Mouse (Mus musculus): ENCODE results near the gene Bcr. TPM values are rescaled to one million over a fixed set of nuclear protein-coding genes. Genes with fewer than 3 reads are reported as not detected.

Bcr gene
- polyA plus RNA-seq, 1 experiment from 2014 or later, result 11.5 TPM

- H3K27me3 ChIP-seq (replicated peaks), result no peaks in the 10 kb centered on the region
- no peak overlapping the region for H3K9ac ChIP-seq
- 91% methylated on average over 3 of the region's 3 CpGs for WGBS
- H3K4me2 ChIP-seq (replicated peaks), result no peak overlapping the region
- no peaks in the 10 kb centered on the region for H3K9me3 ChIP-seq
- H3K36me3 ChIP-seq, result no peaks in the 10 kb centered on the region
- ATAC-seq (ENCODE audit: low FRiP score, low read depth), result no peak
- H3K4me3 ChIP-seq, result no peak overlapping the region
- H3K27ac ChIP-seq, result no peak overlapping the region
- H3K4me1 ChIP-seq, result peaks cover 17% of the 10 kb centered on the region; the same call in 1 of the 2 replicates
Measured at GRCm38 (mm10) chr10:75119396-75119795, 59.0 kb downstream of the Bcr start.

GRCm38 (mm10) chr10:75120176-75120575 is 59.8 kb downstream of the Bcr start:
- H3K9ac ChIP-seq, result no peak overlapping the region
- ATAC-seq (ENCODE audit: low FRiP score, low read depth), result no peak

DNA sequence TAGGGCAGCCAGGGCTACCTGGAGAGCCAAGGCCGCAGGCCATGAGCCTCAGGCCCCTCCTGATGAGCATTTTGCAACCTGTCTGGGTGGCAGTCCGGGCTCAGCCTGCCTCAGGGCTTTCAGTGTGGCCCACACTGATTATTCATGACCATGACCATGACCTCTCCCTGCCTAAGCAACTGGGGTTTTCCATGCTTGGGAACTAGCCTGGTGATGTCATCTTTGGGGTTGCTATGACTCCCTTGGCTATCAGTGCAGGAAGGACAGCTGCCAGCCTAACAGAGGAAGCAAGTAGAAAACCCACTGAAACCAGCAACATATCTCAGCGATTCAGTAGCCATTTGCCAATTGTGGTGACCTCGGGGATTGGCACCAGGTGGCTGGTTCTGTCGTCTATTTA is 60.6 kb downstream of the Bcr start:
- no peak overlapping the region for H3K9ac ChIP-seq
- no peaks in the 10 kb centered on the region for H3K9me3 ChIP-seq
- ATAC-seq (ENCODE audit: low FRiP score, low read depth), result peak; percentile 54; the same call in 1 of the 2 replicates
- no peak overlapping the region for H3K27ac ChIP-seq
- WGBS, result 60% methylated on average over 5 of the region's 5 CpGs
- no peaks in the 10 kb centered on the region for H3K27me3 ChIP-seq (replicated peaks)
- peaks cover 11% of the 10 kb centered on the region; the same call in 1 of the 2 replicates for H3K4me1 ChIP-seq
- H3K4me2 ChIP-seq (replicated peaks), result no peak overlapping the region
- H3K4me3 ChIP-seq, result no peak overlapping the region
- H3K36me3 ChIP-seq, result peaks cover 12% of the 10 kb centered on the region

More at GRCm38 (mm10) chr10:75120176-75120575, 59.8 kb downstream of the Bcr start:
- Histone ChIP-seq H3K27me3 (replicated peaks) (no peaks in the 10 kb centered on the region), H3K4me3 (no peak overlapping the region), H3K4me1 (peaks cover 16% of the 10 kb centered on the region; the same call in 1 of the 2 replicates), H3K36me3 (peaks cover 4% of the 10 kb centered on the region), H3K27ac (no peak overlapping the region), H3K4me2 (replicated peaks) (no peak overlapping the region), H3K9me3 (no peaks in the 10 kb centered on the region)
- WGBS, result 85% methylated on average over 5 of the region's 5 CpGs

GRCm38 (mm10) chr10:75125577-75125976 is 65.2 kb downstream of the Bcr start:
- ATAC-seq (ENCODE audit: low FRiP score, low read depth), result no peak
- H3K4me2 ChIP-seq (replicated peaks), result no peak overlapping the region
- H3K4me3 ChIP-seq, result no peak overlapping the region
- H3K27me3 ChIP-seq (replicated peaks), result no peaks in the 10 kb centered on the region
- no peaks in the 10 kb centered on the region for H3K9me3 ChIP-seq
- H3K4me1 ChIP-seq, result peaks cover 8% of the 10 kb centered on the region; the same call in 1 of the 2 replicates
- no peak overlapping the region for H3K27ac ChIP-seq
- H3K36me3 ChIP-seq, result peaks cover 27% of the 10 kb centered on the region
- no peak overlapping the region for H3K9ac ChIP-seq
- WGBS, result 66% methylated on average over 4 of the region's 4 CpGs

DNA sequence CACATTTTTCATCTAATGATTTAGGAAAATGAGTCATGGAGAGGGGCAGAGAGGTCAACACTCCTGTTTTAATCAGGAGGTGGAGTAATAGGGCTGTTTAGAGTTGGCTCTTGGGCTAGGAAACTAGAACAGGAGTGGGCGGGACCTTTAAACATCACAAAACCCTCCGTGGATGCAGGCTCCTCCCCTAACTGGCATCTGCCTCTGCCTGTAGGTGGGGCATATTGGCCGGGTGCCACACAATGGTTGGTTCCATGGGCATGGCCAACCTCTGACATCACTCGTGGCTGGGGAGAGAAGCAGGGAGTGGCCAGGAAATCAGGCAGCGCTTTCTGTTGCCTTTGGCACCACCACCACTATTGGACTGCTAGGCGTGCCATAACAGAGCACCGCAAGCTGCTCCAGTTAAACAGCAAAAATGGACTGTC is 68.9 kb downstream of the Bcr start:
- peaks cover 52% of the 10 kb centered on the region for H3K36me3 ChIP-seq

DNA sequence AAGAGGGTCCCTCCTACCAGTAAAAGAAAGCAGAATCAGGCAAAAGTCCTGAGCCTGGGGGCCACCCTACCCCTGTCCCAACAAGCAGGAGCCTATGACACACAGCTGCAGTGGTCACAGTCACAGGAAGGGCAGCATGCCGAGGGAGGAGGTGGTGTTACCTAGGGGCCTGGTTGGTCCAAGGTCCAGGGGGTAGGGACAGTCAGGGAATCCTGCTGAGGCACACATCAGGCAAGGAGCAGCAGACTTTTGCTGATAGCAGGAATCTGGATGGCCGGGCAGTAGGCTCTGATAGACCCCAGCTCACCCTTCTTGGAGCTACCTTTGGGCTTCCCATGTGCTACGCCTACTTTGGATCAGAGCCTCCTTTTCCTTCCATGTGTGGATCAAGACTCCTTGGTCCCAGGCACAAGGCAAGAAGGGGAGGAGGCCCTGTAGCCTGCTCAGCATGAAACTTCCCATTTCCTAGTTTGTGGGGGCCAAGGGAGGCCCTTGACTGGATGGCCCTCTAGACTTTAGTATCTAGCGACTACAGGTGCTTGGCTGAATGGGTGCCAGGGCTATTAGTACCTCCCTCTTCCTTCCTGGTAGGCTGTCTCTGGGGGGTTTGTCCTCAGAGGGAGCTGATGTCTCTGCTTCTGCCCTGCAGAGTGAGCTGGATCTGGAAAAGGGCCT is 70.1 kb downstream of the Bcr start:
- ATAC-seq (ENCODE audit: low FRiP score, low read depth), result no peak
- no peaks in the 10 kb centered on the region for H3K27me3 ChIP-seq (replicated peaks)
- no peak overlapping the region for H3K4me3 ChIP-seq
- H3K27ac ChIP-seq, result no peak overlapping the region
- WGBS, result 86% methylated on average over 4 of the region's 4 CpGs
- H3K9me3 ChIP-seq, result no peaks in the 10 kb centered on the region
- no peak overlapping the region for H3K9ac ChIP-seq
- no peaks in the 10 kb centered on the region for H3K4me1 ChIP-seq
- H3K4me2 ChIP-seq (replicated peaks), result no peak overlapping the region
- peaks cover 49% of the 10 kb centered on the region for H3K36me3 ChIP-seq

More for the DNA sequence above, 68.9 kb downstream of the Bcr start:
- no peak overlapping the region for H3K4me2 ChIP-seq (replicated peaks)
- H3K9ac ChIP-seq, result no peak overlapping the region
- H3K27me3 ChIP-seq (replicated peaks), result no peaks in the 10 kb centered on the region
- 88% methylated on average over 7 of the region's 7 CpGs for WGBS
- H3K4me3 ChIP-seq, result no peak overlapping the region
- H3K4me1 ChIP-seq, result no peaks in the 10 kb centered on the region
- H3K27ac ChIP-seq, result no peak overlapping the region
- ATAC-seq (ENCODE audit: low FRiP score, low read depth), result no peak
- no peaks in the 10 kb centered on the region for H3K9me3 ChIP-seq

DNA sequence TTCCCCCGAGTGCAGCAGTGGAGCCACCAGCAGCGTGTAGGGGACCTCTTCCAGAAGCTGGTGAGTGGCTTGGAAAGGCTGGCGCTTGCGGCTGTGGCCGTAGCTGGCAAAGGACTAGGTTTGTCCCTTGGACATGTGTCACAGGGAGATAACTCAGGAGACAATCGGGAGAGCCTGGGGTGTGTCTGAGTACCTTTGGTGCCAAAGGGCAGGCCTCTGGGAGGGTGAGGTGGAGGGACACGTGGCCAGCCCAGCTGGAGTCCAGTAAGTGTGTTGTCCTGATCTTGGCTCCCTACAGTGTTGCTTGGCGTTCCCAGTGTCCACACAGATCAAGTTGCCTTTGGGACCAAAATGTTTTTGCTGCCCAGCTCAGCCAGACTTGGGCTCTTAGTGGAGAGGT is 71.2 kb downstream of the Bcr start:
- H3K36me3 ChIP-seq, result peaks cover 50% of the 10 kb centered on the region

GRCm38 (mm10) chr10:75134861-75135517 is 74.6 kb downstream of the Bcr start:
- H3K9ac ChIP-seq, result no peak overlapping the region
- no peaks in the 10 kb centered on the region for H3K4me1 ChIP-seq
- no peak overlapping the region for H3K27ac ChIP-seq
- 81% methylated on average over 15 of the region's 15 CpGs for WGBS
- no peaks in the 10 kb centered on the region for H3K27me3 ChIP-seq (replicated peaks)
- H3K4me3 ChIP-seq, result no peak overlapping the region
- H3K36me3 ChIP-seq, result peaks cover 67% of the 10 kb centered on the region
- no peak overlapping the region for H3K4me2 ChIP-seq (replicated peaks)
- no peaks in the 10 kb centered on the region for H3K9me3 ChIP-seq
- 0 out of 2 replicates have a peak, but pooled peaks have one; percentile 34 for ATAC-seq (ENCODE audit: low FRiP score, low read depth)

More for the DNA sequence above, 71.2 kb downstream of the Bcr start:
- Histone ChIP-seq H3K4me2 (replicated peaks) (no peak overlapping the region), H3K4me3 (no peak overlapping the region), H3K9me3 (no peaks in the 10 kb centered on the region), H3K9ac (no peak overlapping the region), H3K4me1 (no peaks in the 10 kb centered on the region), H3K27ac (no peak overlapping the region), H3K27me3 (replicated peaks) (no peaks in the 10 kb centered on the region)
- WGBS, result 72% methylated on average over 8 of the region's 8 CpGs
- no peak for ATAC-seq (ENCODE audit: low FRiP score, low read depth)

DNA sequence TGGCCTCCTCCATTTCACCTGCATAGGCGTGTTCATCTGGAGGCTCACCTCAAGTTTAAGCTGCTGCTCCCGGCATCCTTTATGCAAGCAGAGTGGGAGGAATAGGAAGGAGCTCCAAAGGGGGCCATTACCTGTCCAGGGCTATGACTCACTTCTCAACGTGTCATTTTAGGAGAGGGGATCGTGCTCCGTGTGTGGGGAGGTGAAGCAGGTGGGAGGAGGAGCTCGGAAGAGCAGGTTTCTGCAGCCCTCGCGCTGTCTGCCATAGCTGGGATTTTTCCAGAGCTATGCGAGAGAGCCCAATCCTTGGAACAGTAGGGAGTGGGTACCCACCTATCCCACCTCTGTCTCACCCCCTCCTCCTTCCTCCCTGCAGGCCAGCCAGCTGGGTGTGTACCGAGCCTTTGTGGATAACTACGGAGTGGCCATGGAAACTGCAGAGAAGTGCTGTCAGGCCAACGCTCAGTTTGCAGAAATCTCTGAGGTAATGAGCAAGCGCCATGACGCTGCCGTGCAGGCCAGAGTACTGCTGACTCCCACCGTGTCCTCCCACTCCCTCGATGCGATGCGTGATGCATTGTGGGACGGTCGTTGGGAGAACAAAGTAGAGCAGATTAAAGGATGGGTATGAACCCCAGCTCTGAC is 75.2 kb downstream of the Bcr start:
- Histone ChIP-seq H3K4me3 (no peak overlapping the region), H3K36me3 (peaks cover 72% of the 10 kb centered on the region), H3K27me3 (replicated peaks) (no peaks in the 10 kb centered on the region), H3K27ac (no peak overlapping the region), H3K9ac (no peak overlapping the region), H3K4me2 (replicated peaks) (no peak overlapping the region), H3K9me3 (no peaks in the 10 kb centered on the region), H3K4me1 (no peaks in the 10 kb centered on the region)
- 0 out of 2 replicates have a peak, but pooled peaks have one; percentile 8 for ATAC-seq (ENCODE audit: low FRiP score, low read depth)
- 90% methylated on average over 21 of the region's 21 CpGs for WGBS

GRCm38 (mm10) chr10:75137148-75137547 is 76.8 kb downstream of the Bcr start:
- Histone ChIP-seq H3K9me3 (no peaks in the 10 kb centered on the region), H3K4me1 (no peaks in the 10 kb centered on the region), H3K27me3 (replicated peaks) (no peaks in the 10 kb centered on the region), H3K36me3 (peaks cover 76% of the 10 kb centered on the region), H3K4me2 (replicated peaks) (no peak overlapping the region), H3K9ac (no peak overlapping the region), H3K27ac (no peak overlapping the region), H3K4me3 (no peak overlapping the region)
- ATAC-seq (ENCODE audit: low FRiP score, low read depth), result no peak
- WGBS, result 84% methylated on average over 3 of the region's 3 CpGs

DNA sequence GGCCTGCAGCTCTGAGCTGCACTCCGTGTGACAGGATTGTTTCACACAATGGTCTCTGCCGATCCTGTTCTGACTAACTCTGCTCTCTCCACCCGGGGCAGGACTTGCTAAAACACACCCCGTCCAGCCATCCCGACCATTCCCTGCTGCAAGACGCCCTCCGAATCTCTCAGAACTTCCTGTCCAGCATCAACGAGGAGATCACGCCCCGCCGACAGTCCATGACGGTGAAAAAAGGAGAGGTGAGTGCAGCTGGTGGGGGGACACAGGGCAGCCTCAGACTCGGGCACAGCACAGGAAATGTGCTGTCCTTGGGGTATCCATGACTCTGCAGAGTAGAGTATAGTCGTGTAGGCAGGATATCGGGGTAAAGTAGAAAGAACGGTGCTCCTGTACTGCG is 84.8 kb downstream of the Bcr start:
- no peak overlapping the region for H3K4me2 ChIP-seq (replicated peaks)
- no peaks in the 10 kb centered on the region for H3K4me1 ChIP-seq
- WGBS, result 88% methylated on average over 17 of the region's 17 CpGs
- no peak overlapping the region for H3K4me3 ChIP-seq
- ATAC-seq (ENCODE audit: low FRiP score, low read depth), result no peak
- no peaks in the 10 kb centered on the region for H3K27me3 ChIP-seq (replicated peaks)
- peaks cover 89% of the 10 kb centered on the region for H3K36me3 ChIP-seq
- H3K27ac ChIP-seq, result no peak overlapping the region
- no peaks in the 10 kb centered on the region for H3K9me3 ChIP-seq
- no peak overlapping the region for H3K9ac ChIP-seq

- no peak for ATAC-seq (ENCODE audit: low FRiP score, low read depth)
- no peak overlapping the region for H3K27ac ChIP-seq
- no peaks in the 10 kb centered on the region for H3K4me1 ChIP-seq
- 89% methylated on average over 4 of the region's 4 CpGs for WGBS
- H3K4me2 ChIP-seq (replicated peaks), result no peak overlapping the region
- H3K36me3 ChIP-seq, result peaks cover 89% of the 10 kb centered on the region
- H3K9me3 ChIP-seq, result no peaks in the 10 kb centered on the region
- no peaks in the 10 kb centered on the region for H3K27me3 ChIP-seq (replicated peaks)
- H3K4me3 ChIP-seq, result no peak overlapping the region
- no peak overlapping the region for H3K9ac ChIP-seq
Measured at GRCm38 (mm10) chr10:75146001-75146400, 85.6 kb downstream of the Bcr start.

Data from neural tube, embryonic 12.5 days (tissue).